Mouse (Mus musculus) megakaryocyte progenitor cell, adult 5-6 weeks (primary cell): Measurements from ENCODE around the gene Rexo5. TPM values are rescaled to one million over a fixed set of nuclear protein-coding genes. Genes with fewer than 3 reads are reported as not detected.

Experiments
- ATAC-seq: replicated peaks from 2 replicates; pipeline ENCODE4 v1.8.0; 2016; ENCODE audit warnings: mild to moderate bottlenecking, moderate TSS enrichment, inconsistent platforms; ENCODE audit not compliant: poor library complexity
- total RNA-seq, 2 experiments: library from RNA; stranded (forward) in 1 of 2; stranded (reverse) in 1 of 2; fragments of 157-497, 149-512 nt in 1 of 2; fragments of 200-1000 nt in 1 of 2; gene quantifications; 2 replicates each; pipeline versions ENCODE4 v1.2.3 to v1.2.4; 2015 to 2017

Rexo5 gene
- total RNA-seq, 2 experiments from 2014 or later = 25.4 to 50.9 TPM

- no peak for ATAC-seq
These were observed 87.4 kb downstream of the Rexo5 start for GRCm38 (mm10) chr7:119881229-119881628.

- ATAC-seq = 0 out of 2 replicates have a peak, but pooled peaks have one; percentile 10
These were observed 94.1 kb downstream of the Rexo5 start for GRCm38 (mm10) chr7:119887887-119888286.

- no peak for ATAC-seq
These were observed 98.4 kb downstream of the Rexo5 start for GRCm38 (mm10) chr7:119892198-119892597.

- no peak for ATAC-seq
These were observed 98.9 kb downstream of the Rexo5 start for GRCm38 (mm10) chr7:119892742-119893141.

GRCm38 (mm10) chr7:119894818-119895544, 101.2 kb downstream of the Rexo5 start:
- ATAC-seq = peak; percentile 0; the same call in 1 of the 2 replicates

GRCm38 (mm10) chr7:119895639-119896512, 102.1 kb downstream of the Rexo5 start, which contains the start of the genes Lyrm1 and Dcun1d3:
TSS of gene Lyrm1 (plus strand) at chr7:119895861.
TSS of gene Dcun1d3 (minus strand) at chr7:119896298.
- ATAC-seq = peak; percentile 86

GRCm38 (mm10) chr7:119897521-119898109, 103.8 kb downstream of the Rexo5 start:
- no peak for ATAC-seq

GRCm38 (mm10) chr7:119898247-119898856, 104.5 kb downstream of the Rexo5 start:
- no peak for ATAC-seq

Other genes with a start within 250 kb of the Rexo5 start
- gene Acsm2, start 239.7 kb upstream of the Rexo5 start, total RNA-seq (2015) = not detected in 2 replicates
- not detected in 2 replicates for gene Acsm2, start 239.7 kb upstream of the Rexo5 start, total RNA-seq (2017)
- not detected in 2 replicates for gene Acsm1, start 187.0 kb upstream of the Rexo5 start, total RNA-seq (2015)
- gene Acsm1, start 187.0 kb upstream of the Rexo5 start, total RNA-seq (2017) = not detected in 2 replicates
- gene Acsm4, start 104.0 kb upstream of the Rexo5 start, total RNA-seq (2015) = not detected in 2 replicates
- not detected in 2 replicates for gene Acsm4, start 104.0 kb upstream of the Rexo5 start, total RNA-seq (2017)
- 40.7 and 42.7 TPM in 2 replicates for gene Thumpd1, start 73.2 kb upstream of the Rexo5 start, total RNA-seq (2015)
- gene Thumpd1, start 73.2 kb upstream of the Rexo5 start, total RNA-seq (2017) = 107 and 127 TPM in 2 replicates
- gene Acsm3, start 33.1 kb upstream of the Rexo5 start, total RNA-seq (2015) = not detected in 2 replicates
- not detected in 2 replicates for gene Acsm3, start 33.1 kb upstream of the Rexo5 start, total RNA-seq (2017)
- 15.1 and 20.5 TPM in 2 replicates for gene Eri2, start 52 bp downstream of the Rexo5 start, total RNA-seq (2015)
- 12.7 and 14.6 TPM in 2 replicates for gene Eri2, start 52 bp downstream of the Rexo5 start, total RNA-seq (2017)
- gene Lyrm1, start 101.9 kb downstream of the Rexo5 start, total RNA-seq (2015) = 1.7 and 5.9 TPM in 2 replicates
- gene Lyrm1, start 101.9 kb downstream of the Rexo5 start, total RNA-seq (2017) = 3.1 and 3.9 TPM in 2 replicates
- 2.2 and 3.0 TPM in 2 replicates for gene Dcun1d3, start 102.3 kb downstream of the Rexo5 start, total RNA-seq (2015)
- 2.3 and 5.4 TPM in 2 replicates for gene Dcun1d3, start 102.3 kb downstream of the Rexo5 start, total RNA-seq (2017)